Mouse (Mus musculus): Measurements from ENCODE around the gene Abca12. TPM values are rescaled to one million over a fixed set of nuclear protein-coding genes. Genes with fewer than 3 reads are reported as not detected.

Abca12 gene
- total RNA-seq (2017): not detected in 3 replicates

DNA sequence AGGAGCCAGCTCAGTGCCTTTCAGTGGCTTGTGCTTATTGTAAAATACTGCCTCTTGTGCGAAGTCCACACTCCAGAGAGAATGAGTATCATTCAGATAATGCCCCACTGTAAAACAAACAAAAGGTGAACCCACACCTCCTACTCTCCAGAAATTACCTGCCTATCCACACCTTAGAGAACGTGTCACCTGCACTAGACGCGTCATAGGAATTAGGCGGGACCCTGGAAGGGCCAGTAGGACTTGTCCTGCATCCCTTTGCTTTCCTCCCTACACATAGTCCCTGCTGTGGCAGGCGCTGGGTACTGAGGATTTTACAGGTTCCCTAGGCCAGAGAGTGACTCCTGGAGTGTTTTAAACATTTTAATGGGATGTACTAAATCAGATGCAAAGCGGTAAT is at the start of gene Abca12:
TSS of gene Abca12 (minus strand) at position 101 of the 400 bp plus-strand sequence.
- no peak for ATAC-seq (replicated peaks; ENCODE audit: insufficient number of reproducible peaks, low FRiP score, low TSS enrichment, poor library complexity, severe bottlenecking)

GRCm38 (mm10) chr1:71457961-71458360 is 43.3 kb upstream of the Abca12 start:
- ATAC-seq (replicated peaks; ENCODE audit: insufficient number of reproducible peaks, low FRiP score, low TSS enrichment, poor library complexity, severe bottlenecking): no peak

GRCm38 (mm10) chr1:71447424-71447823 is 32.7 kb upstream of the Abca12 start:
- no peak for ATAC-seq (replicated peaks; ENCODE audit: insufficient number of reproducible peaks, low FRiP score, low TSS enrichment, poor library complexity, severe bottlenecking)

GRCm38 (mm10) chr1:71421741-71422333 is 7.1 kb upstream of the Abca12 start:
- ATAC-seq (replicated peaks; ENCODE audit: insufficient number of reproducible peaks, low FRiP score, low TSS enrichment, poor library complexity, severe bottlenecking): no peak

DNA sequence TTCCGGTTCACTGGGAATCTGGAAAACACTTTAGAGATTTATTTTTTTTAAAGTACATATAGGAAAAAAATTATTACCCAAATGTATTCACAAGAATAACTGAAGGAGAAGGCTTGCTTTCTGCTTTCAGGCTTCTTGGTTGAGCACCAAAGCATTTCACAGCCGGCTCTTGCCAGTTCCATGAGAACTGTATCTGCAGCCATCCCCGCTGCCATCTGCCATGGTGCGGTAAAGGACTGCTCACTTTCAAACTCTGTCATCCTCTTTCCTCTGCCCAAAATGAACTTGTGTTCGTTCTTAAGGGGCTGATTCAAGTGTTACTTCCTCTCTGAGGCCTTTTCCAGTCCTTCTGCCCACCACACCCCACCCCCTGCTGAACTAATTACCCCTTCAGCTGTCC is 3.8 kb upstream of the Abca12 start:
- ATAC-seq (replicated peaks; ENCODE audit: insufficient number of reproducible peaks, low FRiP score, low TSS enrichment, poor library complexity, severe bottlenecking): no peak

DNA sequence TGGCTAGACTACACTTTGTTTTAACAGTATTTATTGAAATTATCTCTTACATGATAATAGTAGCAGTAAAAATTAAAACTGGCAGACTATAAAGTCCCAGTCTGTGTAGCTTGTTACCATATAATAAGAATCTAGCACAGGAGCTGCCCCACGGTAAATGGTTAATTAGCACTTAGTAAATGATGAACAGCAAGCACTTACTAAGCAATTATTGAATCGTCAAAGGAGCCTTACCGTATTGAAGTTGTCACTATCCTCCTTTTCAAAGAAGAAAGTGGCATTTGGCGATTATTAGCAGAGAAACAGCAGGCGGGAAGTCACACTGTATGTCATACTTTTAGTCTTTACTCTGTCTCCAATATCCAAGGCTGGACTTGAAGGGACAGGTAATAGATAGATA is 3.2 kb upstream of the Abca12 start:
- no peak for ATAC-seq (replicated peaks; ENCODE audit: insufficient number of reproducible peaks, low FRiP score, low TSS enrichment, poor library complexity, severe bottlenecking)

- no peak for ATAC-seq (replicated peaks; ENCODE audit: insufficient number of reproducible peaks, low FRiP score, low TSS enrichment, poor library complexity, severe bottlenecking)
Measured at GRCm38 (mm10) chr1:71414084-71414483, 626 bp downstream of the Abca12 start.

DNA sequence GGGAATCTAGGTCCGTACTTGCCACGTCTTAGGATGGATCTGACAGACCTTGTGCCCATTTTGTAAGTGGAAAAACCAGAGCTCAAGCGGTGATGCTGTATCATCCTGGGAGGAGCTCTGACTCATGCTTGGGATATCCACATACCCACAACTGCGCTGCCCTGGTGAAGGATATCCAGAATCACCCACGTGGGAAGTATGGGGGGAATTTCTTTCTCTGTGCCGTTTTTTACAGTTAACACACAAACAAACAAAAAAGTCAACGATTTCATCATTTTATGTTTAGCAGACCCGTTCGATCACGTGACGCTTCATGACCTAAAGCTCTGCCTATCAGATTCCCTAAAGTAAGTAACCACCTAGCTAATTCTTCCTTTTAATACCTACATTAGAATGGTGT is 1.6 kb downstream of the Abca12 start:
- ATAC-seq (replicated peaks; ENCODE audit: insufficient number of reproducible peaks, low FRiP score, low TSS enrichment, poor library complexity, severe bottlenecking): no peak

DNA sequence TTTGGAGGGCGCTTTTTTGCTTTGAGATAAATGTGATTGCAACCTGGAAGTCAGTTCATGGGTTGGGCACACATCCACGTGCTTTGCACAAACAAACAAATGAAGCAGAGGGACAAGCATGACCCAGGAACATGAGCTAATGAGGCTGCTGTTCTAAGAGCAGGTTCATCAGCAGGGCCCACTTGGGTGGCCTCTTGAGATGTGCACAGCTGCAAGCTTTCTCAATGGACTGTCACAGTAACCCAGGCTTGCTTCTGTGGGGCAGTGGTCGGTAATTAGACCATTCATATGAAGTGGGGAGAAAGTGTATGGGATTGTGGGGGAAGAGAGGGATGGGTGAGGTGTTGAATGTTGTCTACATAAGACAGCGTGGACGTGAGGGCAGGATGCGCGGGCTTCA is 7.0 kb downstream of the Abca12 start:
- ATAC-seq (replicated peaks; ENCODE audit: insufficient number of reproducible peaks, low FRiP score, low TSS enrichment, poor library complexity, severe bottlenecking): no peak

DNA sequence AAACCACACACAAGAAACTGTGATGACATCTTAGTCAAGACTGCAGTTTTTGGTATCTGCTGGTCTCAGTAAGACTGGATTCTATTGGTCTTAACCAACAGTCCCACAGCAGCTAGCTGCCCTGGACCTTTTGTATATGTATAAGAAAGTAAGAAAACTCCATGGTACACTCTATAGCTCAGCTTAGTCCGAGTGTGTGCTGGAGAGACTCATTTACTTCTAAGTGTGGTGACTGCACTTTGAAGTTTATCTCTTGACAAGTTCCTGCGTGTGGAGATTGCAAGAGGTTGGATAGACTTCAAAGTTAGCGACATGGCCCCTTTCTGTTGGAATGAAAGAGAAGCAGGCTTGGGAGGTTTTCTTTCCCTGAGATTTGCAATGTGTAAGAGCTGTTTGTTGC is 17.1 kb downstream of the Abca12 start:
- no peak for ATAC-seq (replicated peaks; ENCODE audit: insufficient number of reproducible peaks, low FRiP score, low TSS enrichment, poor library complexity, severe bottlenecking)

DNA sequence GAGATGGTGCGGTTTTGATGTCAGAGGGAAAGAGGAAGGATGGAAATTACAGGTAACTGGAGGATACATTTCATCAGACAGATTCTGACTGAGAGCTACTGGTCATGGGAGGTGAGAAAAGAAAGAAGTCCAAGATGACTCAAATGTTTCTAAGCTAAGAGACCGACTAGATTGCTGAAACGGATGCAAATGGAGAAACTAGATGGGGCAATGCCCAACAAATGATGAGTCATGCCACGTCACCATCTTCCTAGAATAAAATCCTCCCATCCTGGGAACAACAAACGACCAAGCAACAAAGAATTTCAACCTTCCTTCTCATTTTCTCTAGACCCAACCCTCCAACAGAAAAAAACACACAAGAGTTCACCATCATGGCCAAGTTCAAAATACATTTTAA is 18.6 kb downstream of the Abca12 start:
- no peak for ATAC-seq (replicated peaks; ENCODE audit: insufficient number of reproducible peaks, low FRiP score, low TSS enrichment, poor library complexity, severe bottlenecking)

DNA sequence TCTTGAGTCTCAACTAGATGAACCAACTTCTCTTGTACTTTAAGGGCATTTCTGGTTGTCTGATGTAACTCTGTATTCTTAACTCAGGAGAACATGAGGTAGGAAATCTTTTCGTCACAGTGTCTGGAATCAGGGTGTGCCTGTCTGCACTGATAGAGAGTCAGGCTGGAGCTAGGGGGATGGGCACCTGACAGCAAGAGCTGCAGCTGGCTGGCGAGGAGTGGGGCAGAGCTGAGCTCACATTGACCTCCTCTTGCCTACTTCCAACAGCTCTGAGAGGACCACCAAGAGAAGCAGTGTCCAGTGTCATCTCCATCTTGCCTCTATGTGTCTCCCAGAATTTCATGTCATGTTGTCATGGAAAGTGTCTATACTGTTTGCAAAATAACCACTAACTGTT is 20.5 kb downstream of the Abca12 start:
- no peak for ATAC-seq (replicated peaks; ENCODE audit: insufficient number of reproducible peaks, low FRiP score, low TSS enrichment, poor library complexity, severe bottlenecking)

- no peak for ATAC-seq (replicated peaks; ENCODE audit: insufficient number of reproducible peaks, low FRiP score, low TSS enrichment, poor library complexity, severe bottlenecking)
Measured at GRCm38 (mm10) chr1:71393489-71393888, 21.2 kb downstream of the Abca12 start.

DNA sequence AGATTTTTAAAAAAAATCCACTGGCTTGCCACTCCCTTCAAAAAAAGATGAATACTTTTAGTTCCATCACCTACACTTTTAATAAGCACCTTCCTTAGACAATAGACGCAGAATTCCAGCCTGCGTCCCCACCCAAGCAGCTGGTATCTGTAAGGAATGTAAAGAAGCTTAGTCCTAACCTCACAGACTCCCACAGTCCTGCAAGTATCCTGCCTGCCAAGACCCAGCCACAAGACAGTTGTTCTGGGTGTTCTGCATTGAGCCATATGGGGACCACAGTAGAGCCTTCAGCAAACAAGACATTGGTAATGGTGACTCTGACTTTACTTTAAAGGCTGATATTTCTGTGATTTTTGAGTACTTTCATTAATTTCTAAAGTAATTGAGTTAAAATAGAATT is 22.2 kb downstream of the Abca12 start:
- no peak for ATAC-seq (replicated peaks; ENCODE audit: insufficient number of reproducible peaks, low FRiP score, low TSS enrichment, poor library complexity, severe bottlenecking)

DNA sequence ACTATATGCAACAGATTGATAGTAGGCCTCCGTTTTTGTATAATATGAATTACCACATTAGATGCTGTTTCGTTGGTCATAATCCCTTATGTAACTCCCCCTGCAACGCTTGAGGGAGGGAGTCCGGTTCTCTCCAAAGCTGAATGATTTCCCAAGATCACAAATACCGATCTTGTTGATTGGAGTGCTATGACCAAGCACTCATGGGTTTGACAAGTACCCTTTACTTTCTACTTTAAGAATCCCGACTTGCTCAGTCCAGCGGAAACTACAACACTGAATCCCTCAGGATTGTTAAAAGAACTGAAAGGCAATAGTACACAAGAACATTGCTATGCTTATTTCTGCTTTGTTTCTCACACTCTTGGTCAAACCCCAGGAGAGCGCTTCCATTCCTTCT is 28.1 kb downstream of the Abca12 start:
- no peak for ATAC-seq (replicated peaks; ENCODE audit: insufficient number of reproducible peaks, low FRiP score, low TSS enrichment, poor library complexity, severe bottlenecking)

- ATAC-seq (replicated peaks; ENCODE audit: insufficient number of reproducible peaks, low FRiP score, low TSS enrichment, poor library complexity, severe bottlenecking): no peak
Measured at GRCm38 (mm10) chr1:71384098-71384497, 30.6 kb downstream of the Abca12 start.

DNA sequence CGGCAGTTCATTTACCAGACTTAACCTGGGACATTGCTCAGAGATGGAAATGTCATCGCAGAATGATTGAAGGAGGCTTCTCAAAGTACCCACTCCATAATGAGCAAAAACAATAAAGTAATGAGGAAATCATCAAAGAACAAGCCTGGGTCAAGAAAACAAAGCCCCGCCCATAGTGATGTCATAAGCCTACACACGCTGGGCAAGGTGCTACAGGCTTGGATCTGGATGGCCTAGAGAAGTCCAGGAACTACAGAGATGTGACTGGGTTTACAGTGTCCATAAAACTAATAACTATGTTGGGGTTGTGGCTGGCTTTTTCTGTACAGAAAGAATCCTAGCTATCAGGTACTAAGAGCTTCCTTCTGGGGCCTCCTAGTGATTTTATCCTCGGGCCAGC is 41.6 kb downstream of the Abca12 start:
- no peak for ATAC-seq (replicated peaks; ENCODE audit: insufficient number of reproducible peaks, low FRiP score, low TSS enrichment, poor library complexity, severe bottlenecking)

DNA sequence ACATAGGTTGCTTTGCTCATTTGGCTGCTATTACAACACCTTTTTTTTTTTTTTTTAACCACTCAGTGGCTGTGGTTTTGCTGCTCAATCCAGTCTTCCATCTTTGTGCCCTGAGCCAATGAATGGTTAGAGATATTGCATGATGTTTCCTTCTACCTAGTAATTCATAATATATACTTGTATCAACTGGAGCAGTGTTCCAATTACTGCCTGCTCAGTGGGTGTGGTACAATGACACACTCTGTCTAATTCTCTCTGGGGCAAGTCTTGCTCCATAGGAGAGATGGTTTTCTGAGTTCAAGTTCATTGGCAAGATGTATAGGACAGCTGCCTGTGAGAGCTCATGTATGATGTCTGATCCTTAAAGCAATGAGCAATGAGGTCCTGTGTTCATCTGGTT is 44.4 kb downstream of the Abca12 start:
- ATAC-seq (replicated peaks; ENCODE audit: insufficient number of reproducible peaks, low FRiP score, low TSS enrichment, poor library complexity, severe bottlenecking): no peak

- no peak for ATAC-seq (replicated peaks; ENCODE audit: insufficient number of reproducible peaks, low FRiP score, low TSS enrichment, poor library complexity, severe bottlenecking)
Measured at GRCm38 (mm10) chr1:71367770-71368169, 46.9 kb downstream of the Abca12 start.

DNA sequence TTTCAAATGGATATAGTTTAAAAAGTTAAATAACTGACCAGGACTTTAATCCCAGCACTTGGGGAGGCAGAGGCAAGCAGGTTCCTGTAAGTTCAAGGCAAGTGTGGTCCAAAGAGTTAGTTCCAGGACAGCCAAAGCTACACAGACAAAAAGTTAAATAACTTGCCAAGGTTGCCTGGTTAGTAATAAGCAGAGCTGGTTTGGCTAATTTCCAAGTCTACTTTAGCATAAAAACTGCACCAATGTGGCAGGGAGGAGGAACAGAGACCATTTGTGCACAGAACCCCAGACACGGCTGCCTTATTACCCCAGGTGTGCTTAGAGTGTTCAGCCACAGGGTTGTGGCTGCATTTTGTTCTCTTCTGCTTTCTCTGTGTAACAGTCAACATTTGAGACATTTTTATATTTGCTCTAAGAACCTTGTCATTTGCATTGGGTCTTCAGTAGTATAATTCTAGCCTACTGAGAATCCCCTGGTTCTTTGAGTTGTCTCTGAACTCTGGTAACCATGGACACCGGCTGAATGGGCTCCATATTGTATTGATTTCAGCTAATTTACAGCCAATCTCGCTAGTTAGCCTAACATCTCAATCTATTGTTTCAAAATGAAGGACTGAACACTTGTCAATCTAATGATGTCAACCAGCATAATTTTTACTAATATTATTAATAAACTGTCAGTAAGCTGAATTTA is 71.7 kb downstream of the Abca12 start:
- ATAC-seq (replicated peaks; ENCODE audit: insufficient number of reproducible peaks, low FRiP score, low TSS enrichment, poor library complexity, severe bottlenecking): no peak

GRCm38 (mm10) chr1:71342261-71342594 is 72.5 kb downstream of the Abca12 start:
- no peak for ATAC-seq (replicated peaks; ENCODE audit: insufficient number of reproducible peaks, low FRiP score, low TSS enrichment, poor library complexity, severe bottlenecking)
